Mouse (Mus musculus) mouse embryonic stem cell (cell line): Measurements from ENCODE around the gene Cdrt4.

Source experiments
- in situ Hi-C, 2 experiments: fragments of 300-500 bp; cut with MboI; formaldehyde crosslinking; loops; 1 replicate in 1 of 2; 3 replicates in 1 of 2; pipeline ENCODE4 v1.14.3; 2019 to 2020; ENCODE audit warnings: low sequenced_read_pairs in 2 of 2, low pct_unique_long_range_greater_than_20kb in 1 of 2, mixed read lengths in 1 of 2; ENCODE audit not compliant: unreplicated experiment in 1 of 2

Gene Cdrt4

DNA sequence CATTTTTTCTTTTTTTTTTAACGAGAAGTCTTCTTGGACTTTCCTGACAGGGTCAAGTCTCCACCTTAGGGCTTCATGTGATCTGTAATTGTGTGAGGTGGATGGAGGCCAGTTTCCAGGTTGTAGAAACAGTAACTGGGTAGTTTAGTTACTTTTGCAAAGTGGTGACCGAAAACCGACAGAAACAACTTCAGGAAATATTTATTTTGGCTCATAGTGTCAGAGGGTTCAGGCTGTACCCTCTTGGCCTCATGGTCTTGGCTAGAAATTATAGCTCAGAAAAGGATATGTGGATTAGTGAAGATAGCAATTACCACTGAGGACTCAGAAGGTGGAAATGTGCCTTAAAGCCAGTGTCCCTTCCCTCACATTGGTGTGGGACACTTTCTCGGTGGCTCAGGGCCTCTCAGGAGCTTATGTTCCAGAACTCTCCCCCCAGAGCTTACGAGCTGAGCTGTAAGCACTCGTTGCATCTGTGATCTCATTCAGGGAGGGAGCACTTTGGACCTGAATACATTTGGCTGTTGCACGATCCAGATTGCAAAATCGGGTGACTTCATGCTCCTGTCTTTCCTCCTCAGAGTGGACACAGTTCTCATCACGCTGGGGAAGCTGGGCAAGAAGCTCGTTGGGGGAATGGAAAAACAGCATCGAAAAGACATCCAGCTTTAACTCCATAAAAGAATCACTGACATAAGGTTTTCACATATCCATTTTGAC, 16.0 kb upstream of the Cdrt4 start:
- in situ Hi-C loops: loop anchor here (5.0 to 10.0 kb wide), 2 partner anchors 197 to 210 kb away; no protein-coding TSS in a partner anchor

DNA sequence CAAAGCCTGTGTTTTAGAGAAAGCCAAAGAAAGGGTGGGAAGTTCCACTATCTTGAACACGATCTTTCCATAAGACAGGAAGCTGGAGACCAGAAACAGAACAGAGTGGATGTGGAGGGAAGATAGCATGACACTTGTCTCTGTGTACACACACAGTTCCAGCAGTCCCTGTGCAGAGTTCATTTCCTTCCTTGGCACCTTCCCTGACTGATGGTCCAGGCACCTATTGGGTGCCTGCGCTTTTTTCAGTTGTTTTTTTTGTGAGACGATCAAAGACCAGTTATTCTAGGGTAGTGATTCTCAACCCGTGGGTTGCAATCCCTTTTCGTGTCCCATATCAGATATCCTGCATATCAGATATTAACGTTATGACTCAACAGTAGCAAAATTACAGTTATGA, 13.0 kb upstream of the Cdrt4 start:
- in situ Hi-C loops: loop anchor here (5.0 to 10.0 kb wide), 2 partner anchors 194 to 207 kb away; no protein-coding TSS in a partner anchor

DNA sequence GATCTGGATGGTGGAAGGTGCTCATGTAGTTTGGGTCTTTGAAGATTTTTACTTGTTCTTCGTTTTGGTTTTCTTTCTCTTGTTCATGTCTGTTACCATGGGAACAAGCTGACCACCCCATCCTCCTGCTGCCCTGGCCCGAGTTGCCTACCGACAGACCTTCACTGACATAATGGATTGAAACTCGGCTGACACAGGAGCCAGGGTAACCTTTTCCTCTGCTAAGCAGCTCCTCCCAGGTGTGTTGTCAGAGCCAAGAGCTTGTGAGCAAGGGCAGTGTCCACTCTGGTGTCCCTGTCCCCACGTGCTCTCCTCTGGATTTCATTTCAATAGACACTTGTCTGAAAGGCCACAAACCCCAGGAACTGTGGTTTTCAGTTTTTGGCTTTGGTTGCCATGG, 12.1 kb upstream of the Cdrt4 start:
- in situ Hi-C loops: loop anchor here (5.0 to 10.0 kb wide), 2 partner anchors 193 to 206 kb away; no protein-coding TSS in a partner anchor

DNA sequence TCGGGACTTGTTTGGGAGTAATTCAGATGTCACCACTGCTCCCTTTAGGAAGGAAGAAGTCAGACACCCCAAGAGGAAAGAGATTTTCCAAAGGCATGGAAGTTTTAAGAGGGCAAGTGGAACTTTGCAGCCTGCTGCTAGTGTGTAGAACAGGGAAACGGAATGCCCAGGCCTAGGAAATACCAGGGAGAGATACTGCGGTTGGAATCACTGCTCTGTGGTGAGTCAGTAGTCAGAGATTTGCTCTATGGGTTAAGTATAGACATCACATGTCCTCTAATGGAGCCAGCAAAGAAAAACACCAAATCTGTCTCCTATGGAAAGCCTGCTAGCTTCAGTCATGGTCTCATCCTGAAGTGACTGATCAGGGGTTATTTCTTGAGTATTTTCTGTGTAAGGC, 10.8 kb upstream of the Cdrt4 start:
- in situ Hi-C loops: no loop called here

DNA sequence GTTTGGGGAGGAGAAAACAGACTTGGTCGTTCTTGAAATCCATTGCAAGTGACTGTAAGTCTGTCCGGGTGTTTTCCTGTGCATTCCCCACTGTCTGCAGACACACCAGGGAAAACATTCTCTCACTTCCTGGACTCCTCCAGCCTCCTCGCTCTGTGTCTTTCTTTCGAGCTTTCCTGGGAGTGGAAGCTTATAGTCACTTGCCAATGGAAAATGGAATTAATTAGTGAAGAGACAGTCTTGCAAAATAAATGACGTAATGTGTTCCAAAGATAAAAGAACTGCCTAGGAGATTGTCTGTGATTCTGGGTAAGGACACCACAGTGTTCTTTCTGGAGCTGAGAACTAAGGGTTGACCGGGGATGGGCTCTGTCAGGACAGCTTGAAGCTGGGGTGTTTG, 7.5 kb upstream of the Cdrt4 start:
- in situ Hi-C loops: no loop called here

DNA sequence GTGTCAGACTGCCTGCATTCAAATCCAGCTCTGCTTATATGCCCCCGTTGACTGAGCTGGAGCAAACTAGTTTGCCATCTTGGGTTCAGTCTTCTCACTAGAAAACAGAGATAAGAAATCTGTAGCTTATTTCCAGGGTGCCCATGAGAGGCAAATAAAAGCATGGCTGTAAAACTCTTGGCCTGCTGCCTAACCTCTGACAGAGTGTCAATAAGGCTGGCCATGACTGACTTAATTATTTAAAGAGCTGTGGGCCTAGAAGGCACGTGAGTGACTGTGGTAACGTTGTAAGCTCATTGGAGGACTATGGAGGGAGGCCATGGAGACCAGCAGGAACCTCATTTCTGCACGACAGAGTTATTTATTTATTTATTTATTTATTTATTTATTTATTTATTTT, 5.5 kb upstream of the Cdrt4 start:
- in situ Hi-C loops: no loop called here

DNA sequence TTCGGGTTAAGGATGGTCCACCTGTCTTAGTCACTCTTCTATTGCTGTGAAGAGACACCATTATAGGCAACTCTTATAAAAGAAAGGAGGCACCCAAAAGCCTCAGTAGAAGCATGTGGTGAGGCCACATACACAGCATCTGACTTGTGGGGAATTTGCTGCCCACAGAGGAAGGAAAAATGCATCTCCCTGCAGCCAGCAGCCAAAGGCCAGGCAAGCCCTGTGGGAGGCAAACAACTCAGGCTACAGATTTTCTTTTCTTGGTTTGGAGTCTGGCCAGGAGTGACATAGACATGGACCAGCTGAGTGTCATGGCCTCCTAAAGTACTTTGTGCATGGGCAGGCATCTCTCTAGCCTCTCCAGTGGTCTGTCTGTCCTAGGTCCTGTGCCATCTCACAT, 1.4 kb upstream of the Cdrt4 start:
- in situ Hi-C loops: no loop called here

DNA sequence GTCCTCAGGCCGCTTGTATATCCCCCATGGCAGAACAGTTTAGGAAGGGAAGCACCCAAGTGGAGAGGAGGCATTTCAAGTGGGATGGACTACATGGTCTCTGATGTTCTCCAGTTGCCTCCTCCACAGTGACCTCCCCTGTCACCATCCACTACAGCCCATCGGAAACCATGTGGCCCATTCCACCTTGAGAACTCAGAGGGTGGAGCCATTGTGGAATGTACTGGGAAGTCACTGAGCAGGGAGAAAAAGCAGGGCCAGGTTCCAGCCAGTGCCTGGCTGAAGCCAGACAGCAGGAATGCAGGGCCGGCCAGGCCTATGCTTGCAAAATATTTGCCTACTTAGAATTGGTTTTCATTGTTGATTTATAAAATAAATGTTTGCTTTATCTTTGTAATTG, 3.8 kb downstream of the Cdrt4 start:
- in situ Hi-C loops: no loop called here

DNA sequence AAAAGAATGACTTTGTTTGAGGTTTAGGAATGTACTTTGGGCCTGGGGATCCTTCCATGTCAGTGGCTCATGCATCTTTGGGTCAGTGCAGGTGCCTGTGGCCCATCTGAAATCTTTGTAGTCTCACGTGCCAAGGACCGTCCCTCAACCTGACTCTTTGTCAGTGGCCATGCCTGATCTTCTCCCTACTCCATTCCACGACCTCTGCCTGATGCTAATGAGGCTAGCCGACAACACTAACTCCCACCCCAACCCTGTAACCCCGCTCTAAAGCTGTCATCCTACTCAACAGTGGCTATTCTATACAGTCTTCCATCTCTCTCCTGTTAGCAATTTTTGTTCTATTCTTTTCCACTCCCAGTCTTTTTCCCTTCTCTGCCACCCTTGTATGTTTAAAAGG, 4.2 kb downstream of the Cdrt4 start:
- in situ Hi-C loops: no loop called here

DNA sequence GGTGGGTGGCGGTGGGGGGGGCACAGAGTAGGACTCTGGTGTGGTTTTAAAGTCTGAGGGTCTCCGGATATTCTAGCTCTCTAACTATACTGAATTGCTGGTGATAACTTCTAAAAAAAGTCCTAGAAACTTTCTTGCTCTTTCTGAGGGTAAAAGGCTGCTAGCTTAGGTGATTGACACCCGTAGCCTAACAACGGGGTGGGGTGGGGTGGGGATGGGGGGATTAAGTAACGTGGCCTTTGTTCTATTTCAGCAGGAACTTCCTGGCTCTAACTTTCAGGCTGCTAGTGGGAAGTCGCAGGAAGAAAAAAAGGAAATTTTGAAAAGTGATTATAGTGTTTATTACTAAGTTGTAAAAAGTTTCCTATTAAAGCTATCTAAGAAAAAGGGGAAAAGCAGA, 4.8 kb downstream of the Cdrt4 start:
- in situ Hi-C loops: no loop called here

DNA sequence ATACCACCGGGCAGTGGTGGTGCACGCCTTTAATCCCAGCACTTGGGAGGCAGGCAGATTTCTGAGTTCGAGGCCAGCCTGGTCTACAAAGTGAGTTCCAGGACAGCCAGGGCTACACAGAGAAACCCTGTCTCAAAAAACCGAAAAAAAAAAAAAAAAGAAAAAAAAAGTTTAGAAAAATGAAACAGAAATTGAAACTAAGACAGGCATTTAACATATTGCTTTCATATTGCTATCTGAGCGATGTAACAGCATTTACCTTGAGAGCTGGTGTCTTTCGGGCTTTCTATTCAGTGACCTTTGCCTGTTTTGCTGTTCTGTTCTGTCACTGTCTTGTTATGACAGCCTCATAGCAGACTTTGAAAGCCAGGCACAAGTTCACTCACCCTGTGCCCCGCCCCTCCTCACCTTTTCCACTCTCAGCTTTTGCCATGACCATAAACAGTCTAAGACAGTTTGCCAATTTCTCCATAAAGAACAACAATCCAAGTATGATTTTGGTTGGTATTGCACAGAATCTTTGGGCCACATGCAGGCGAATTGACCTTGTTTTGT, 6.7 kb downstream of the Cdrt4 start:
- in situ Hi-C loops: no loop called here

DNA sequence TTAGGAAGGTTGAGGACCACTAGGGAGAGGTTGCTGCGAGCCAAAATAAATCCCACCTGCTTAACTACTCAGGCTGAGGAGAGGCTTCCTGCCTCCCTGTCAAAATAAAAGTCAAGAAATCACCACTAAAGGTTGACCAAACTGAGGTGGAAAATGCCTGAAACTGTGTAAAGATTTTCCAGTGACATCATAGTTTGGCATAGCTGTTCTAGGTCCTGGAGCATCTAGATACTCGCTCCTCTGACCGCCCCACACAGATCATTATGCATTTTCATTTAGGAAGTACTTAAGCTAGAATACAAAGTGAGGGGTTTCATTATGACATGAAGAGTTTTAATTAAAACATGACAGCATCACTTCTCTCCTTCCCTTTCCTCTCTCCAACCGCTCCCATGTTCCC, 12.3 kb downstream of the Cdrt4 start:
- in situ Hi-C loops: no loop called here

DNA sequence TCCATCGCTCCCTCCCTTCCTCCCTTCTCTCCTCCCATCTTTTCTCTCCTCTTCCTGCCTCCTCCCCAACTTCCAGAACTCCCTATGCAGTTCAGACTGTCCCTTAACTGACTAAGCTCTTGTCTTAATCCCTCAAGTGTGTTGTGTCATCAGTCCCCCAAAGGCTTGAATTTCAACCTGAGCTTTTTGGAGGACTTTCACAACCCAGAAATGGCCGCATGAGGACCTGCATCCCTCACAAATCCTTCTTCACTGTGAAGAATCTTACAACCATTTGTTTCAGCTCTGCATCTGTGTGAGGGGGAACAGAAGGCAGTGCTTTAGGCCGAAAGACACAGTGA, 15.4 kb downstream of the Cdrt4 start:
- in situ Hi-C loops: no loop called here

DNA sequence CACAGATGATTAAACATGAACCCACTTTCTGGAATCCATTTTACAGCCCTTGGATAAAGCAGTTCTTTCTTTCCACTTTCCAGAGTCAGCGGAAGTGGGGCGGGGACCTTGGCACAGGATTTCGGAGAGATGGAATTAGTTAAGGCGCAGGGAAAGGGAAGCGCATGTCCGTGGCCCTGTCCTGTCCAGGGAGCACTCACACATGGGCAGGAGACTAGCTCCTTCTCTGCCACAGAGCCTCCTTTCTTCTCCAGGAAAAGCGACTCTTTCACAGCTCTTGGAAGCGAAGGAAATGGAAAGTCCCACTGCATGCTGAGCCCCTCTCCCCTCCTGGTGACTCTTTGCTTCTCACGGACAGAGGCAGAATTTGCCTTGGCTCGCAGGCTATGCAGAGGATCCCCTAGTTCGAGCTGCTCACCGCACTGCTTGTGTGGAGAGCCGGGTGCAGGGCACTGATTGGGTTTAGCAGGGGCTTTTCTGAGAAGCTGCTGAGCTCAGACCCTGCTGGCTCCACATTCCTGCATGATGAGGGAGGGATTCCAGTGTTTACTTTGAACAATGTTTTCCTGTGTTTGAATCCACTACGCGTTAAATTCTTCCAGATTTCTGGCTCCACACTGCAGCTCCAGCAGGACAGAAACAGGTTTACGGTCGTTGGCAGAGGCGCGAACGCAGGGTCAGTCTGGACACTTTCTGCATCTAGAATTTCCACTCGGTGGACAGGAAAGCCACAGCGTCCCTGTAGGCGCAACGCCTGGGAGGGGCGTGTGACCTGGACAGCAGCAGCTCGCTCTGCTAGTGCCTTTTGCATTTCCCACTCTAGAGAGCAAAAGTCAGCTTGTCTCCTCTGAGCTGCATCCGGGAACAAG, 16.0 kb downstream of the Cdrt4 start:
- in situ Hi-C loops: no loop called here

DNA sequence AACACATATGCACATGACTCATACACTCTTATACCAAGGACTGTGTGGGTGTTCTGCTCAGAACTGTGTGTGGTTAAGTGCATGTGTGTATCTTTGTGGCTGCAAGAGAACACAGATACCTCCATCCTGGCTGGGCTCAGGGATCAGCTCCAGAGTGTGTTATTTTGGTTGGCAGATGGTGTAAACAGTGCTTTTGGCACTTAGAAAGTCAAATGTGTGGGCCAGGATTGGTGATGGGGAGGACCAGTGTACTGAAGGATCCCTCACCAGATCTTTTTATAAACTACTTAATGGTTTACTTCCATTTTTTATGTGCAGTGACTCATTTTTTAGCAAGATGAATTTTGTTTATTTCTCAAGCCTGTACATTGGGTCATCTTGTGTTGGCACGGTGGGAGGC, 26.2 kb downstream of the Cdrt4 start:
- in situ Hi-C loops: no loop called here

DNA sequence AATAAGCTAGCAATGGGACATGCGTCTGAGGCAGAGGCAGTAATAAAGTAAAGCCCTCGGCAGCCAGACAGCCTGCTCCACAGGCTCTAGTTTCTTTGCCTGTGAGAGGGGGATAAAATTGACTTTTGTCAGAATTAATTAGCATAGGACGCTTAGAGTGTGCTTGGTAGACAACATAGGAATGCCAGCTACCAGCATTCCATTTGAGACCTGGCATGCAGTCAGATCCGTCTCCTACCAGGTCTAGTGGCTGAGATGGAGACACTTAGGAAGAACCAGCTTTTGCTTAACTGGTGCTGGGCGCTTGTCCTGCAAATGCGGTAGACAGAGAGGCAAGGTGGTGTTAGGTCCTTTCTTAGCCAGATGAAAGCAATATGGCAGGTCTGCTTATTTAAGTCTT, 27.9 kb downstream of the Cdrt4 start:
- in situ Hi-C loops: no loop called here

DNA sequence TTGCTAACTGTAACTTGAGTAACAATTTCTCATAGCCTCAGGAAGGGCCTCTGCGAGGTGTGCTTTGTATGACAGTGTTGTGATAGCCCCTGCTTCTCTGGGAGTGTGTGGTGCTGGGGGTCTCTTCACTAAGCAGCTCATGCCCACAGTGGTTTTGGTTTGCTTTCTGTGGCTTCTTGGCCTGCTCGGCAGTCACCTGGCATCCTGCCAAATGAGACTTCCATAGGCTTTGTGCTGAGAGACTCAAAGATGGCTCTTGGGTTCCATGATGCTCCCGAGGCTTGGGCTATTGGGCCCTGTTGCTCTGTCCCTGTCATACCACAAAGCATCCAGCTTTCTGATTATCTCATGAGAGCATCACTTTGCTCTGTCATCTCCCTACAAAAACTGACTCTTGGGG, 30.7 kb downstream of the Cdrt4 start:
- in situ Hi-C loops: no loop called here

DNA sequence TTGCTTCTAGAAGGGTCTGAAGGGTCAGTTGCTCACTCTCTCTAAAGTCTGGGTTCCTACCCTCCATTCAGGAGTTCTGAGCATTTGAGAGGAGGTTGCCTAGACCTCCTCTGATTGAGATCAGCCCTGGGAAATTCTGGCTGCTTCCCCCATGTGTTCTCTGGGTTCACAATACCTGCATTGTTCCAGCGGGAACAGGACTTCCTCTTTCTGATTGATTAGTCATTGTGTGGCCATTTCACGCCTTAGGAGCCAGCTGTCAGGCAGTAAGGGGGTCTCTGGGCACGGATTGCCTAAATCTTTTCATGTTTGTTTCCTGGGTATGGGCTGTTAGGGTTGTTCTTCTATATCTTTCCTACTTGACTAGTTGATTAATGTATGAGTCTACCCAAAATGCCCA, 32.8 kb downstream of the Cdrt4 start:
- in situ Hi-C loops: no loop called here

DNA sequence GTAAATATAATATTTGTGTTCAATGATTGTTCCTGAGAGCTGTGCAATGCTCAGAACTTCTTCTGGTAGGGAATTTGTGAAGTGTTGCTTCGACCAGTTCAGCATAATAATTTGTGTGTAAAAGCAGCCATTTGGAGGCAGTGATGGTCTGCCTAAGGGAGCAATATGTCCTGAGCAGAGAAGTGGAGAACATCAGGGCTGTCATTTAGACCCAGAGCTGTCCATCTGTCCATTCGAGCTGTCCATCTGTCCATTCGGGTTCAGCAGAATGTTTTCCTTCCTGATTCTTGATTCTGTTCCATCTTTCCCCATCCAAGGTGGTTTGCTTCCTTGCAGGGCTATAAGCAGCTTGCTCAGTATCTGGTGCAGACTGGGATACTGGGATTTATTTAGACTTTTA, 33.4 kb downstream of the Cdrt4 start:
- in situ Hi-C loops: no loop called here

DNA sequence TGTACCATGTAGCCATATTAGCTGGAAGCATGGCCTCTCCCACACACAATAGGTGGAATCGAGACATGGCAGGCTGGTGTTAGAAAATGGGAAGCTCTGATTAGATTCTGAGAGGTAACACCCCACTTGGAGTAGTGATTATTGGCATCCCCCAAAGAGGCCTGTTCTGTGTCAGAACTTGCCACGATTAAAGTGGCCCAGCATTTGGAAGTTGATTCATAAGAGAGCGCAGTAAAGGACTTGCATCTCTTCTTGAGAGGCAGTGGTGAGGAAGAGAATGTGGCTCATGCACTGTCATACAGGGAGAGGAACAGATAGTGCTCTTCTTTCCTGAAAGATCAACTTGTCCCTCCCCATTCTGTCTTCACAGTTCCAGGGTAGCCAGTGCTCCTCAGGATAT, 34.1 kb downstream of the Cdrt4 start:
- in situ Hi-C loops: no loop called here
